Mouse (Mus musculus): Measurements from ENCODE around the gene Evl. TPM values are rescaled to one million over a fixed set of nuclear protein-coding genes. Genes with fewer than 3 reads are reported as not detected.

Gene Evl
- polyA plus RNA-seq, 1 experiment from 2014 or later = 156 TPM

DNA sequence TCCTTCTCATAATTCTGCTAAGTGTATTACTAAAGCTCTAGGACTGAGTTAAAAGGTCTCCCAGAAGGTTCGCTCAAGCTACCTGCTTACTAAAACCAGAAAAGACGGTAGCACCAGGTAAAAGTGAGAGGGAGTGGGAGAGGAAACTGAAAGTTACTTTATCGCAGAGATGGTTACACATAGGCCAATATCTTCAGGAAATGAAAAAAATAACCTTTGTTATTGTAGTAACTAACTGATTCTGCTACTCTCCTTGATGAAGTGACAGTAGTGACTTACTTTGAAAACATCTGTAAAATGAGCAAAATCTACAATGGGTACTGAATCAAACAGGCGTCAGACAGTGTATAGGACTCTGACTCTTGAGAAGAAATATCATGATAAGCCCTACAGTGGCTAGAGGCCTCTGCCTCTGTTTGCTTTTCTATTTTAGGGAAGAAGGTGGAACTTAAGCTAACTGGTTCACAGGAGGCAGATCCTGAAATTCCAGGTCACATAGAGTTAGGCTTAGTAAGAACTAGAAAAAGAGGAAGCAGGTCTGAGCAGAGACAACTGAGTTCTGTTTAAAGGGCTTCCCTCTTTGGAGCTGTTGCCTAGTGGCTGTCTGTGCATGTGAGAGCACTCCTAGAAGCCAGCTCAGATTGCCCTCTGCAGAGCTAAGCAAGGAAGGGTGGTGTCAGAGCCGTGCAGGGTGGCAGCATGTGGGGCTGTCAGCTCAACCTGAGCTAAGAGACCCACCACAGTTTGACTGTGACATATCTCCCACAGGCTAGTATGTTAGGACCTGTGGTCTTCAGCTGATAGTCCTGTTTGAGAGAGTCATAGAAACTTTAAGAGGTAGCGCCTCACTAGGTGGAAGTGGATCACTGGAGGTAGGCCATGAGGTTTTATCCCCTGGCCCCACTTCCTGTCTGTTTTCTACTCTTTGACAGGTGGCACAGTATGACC is 76.5 kb downstream of the Evl start:
- H3K27ac ChIP-seq = no peak overlapping the region
- no peak for ATAC-seq (ENCODE audit: low FRiP score, low read depth)

GRCm38 (mm10) chr12:108632501-108632900 is 78.0 kb downstream of the Evl start:
- H3K4me2 ChIP-seq (replicated peaks) = no peak overlapping the region
- no peaks in the 10 kb centered on the region for H3K9me3 ChIP-seq
- H3K9ac ChIP-seq = no peak overlapping the region
- H3K27ac ChIP-seq = no peak overlapping the region
- ATAC-seq (ENCODE audit: low FRiP score, low read depth) = no peak
- H3K4me3 ChIP-seq = no peak overlapping the region
- H3K27me3 ChIP-seq (replicated peaks) = no peaks in the 10 kb centered on the region
- 0 out of 2 replicates have a peak, but pooled peaks cover 5% of the 10 kb centered on the region for H3K36me3 ChIP-seq
- no peaks in the 10 kb centered on the region for H3K4me1 ChIP-seq

More for the DNA sequence above, 76.5 kb downstream of the Evl start:
- H3K9ac ChIP-seq = no peak overlapping the region
- H3K27me3 ChIP-seq (replicated peaks) = no peaks in the 10 kb centered on the region
- WGBS = 92% methylated on average over 6 of the region's 6 CpGs
- H3K36me3 ChIP-seq = 0 out of 2 replicates have a peak, but pooled peaks cover 5% of the 10 kb centered on the region
- no peaks in the 10 kb centered on the region for H3K9me3 ChIP-seq
- no peak overlapping the region for H3K4me3 ChIP-seq
- no peaks in the 10 kb centered on the region for H3K4me1 ChIP-seq
- H3K4me2 ChIP-seq (replicated peaks) = no peak overlapping the region

DNA sequence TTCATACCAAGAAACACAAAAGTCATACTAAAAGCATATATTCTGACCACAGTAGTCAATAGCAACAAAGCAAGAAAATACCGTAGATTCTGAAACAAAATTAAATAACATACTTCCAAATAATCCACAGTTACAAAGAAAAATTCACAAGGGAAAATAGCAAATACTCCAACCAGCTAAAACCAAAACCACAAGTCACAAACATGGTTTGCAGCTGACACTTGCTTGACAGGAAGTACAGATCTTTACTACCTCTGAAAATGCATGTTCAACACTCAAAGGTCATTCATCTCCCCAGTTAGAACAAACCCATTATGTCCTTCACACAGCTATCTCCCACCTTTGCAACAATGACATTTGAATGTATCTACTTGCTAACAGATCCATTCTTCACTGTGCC is 79.5 kb downstream of the Evl start:
- Histone ChIP-seq H3K9me3 (no peaks in the 10 kb centered on the region), H3K27me3 (replicated peaks) (no peaks in the 10 kb centered on the region), H3K36me3 (0 out of 2 replicates have a peak, but pooled peaks cover 5% of the 10 kb centered on the region), H3K9ac (no peak overlapping the region), H3K4me3 (no peak overlapping the region), H3K4me1 (no peaks in the 10 kb centered on the region), H3K27ac (no peak overlapping the region), H3K4me2 (replicated peaks) (no peak overlapping the region)
- no peak for ATAC-seq (ENCODE audit: low FRiP score, low read depth)
- WGBS = 98% methylated on average over 1 of the region's 1 CpGs

GRCm38 (mm10) chr12:108635501-108635900 is 81.0 kb downstream of the Evl start:
- Histone ChIP-seq H3K9me3 (no peaks in the 10 kb centered on the region), H3K36me3 (0 out of 2 replicates have a peak, but pooled peaks cover 10% of the 10 kb centered on the region), H3K4me1 (no peaks in the 10 kb centered on the region), H3K4me2 (replicated peaks) (no peak overlapping the region), H3K27me3 (replicated peaks) (no peaks in the 10 kb centered on the region), H3K9ac (no peak overlapping the region), H3K27ac (no peak overlapping the region), H3K4me3 (no peak overlapping the region)
- no peak for ATAC-seq (ENCODE audit: low FRiP score, low read depth)
- 93% methylated on average over 4 of the region's 4 CpGs for WGBS

DNA sequence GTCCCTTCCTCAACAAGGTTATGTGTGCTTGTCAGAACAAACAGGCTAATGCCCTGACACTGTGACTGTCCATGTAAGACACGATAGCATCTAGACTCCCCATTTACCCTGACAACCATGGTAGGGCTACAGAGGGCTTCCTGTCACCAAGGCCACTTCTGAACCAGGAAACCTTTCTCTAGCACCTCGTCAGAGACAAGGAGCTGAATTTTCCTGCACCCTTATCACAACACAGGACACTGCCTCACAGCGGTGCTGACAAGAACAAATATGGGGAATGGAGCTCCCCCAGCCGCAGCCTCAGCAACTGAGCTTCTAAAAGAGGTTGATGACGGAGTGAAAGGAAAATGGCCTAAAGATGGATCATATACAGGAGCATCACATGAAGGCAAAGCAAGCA is 82.9 kb downstream of the Evl start:
- no peak overlapping the region for H3K4me3 ChIP-seq
- H3K9ac ChIP-seq = no peak overlapping the region
- H3K9me3 ChIP-seq = no peaks in the 10 kb centered on the region
- H3K27ac ChIP-seq = no peak overlapping the region
- no peak overlapping the region for H3K4me2 ChIP-seq (replicated peaks)
- H3K4me1 ChIP-seq = no peaks in the 10 kb centered on the region
- WGBS = 94% methylated on average over 5 of the region's 5 CpGs
- H3K27me3 ChIP-seq (replicated peaks) = no peaks in the 10 kb centered on the region
- H3K36me3 ChIP-seq = 0 out of 2 replicates have a peak, but pooled peaks cover 10% of the 10 kb centered on the region
- no peak for ATAC-seq (ENCODE audit: low FRiP score, low read depth)

- H3K9ac ChIP-seq = no peak overlapping the region
- no peak for ATAC-seq (ENCODE audit: low FRiP score, low read depth)
- 87% methylated on average over 3 of the region's 3 CpGs for WGBS
Measured at GRCm38 (mm10) chr12:108639126-108639525, 84.6 kb downstream of the Evl start.

GRCm38 (mm10) chr12:108642019-108642418 is 87.5 kb downstream of the Evl start:
- Histone ChIP-seq H3K9ac (no peak overlapping the region), H3K36me3 (0 out of 2 replicates have a peak, but pooled peaks cover 5% of the 10 kb centered on the region), H3K4me1 (no peaks in the 10 kb centered on the region), H3K9me3 (no peaks in the 10 kb centered on the region), H3K4me3 (no peak overlapping the region), H3K4me2 (replicated peaks) (no peak overlapping the region), H3K27ac (no peak overlapping the region), H3K27me3 (replicated peaks) (no peaks in the 10 kb centered on the region)
- WGBS = 96% methylated on average over 3 of the region's 3 CpGs
- ATAC-seq (ENCODE audit: low FRiP score, low read depth) = no peak

More at GRCm38 (mm10) chr12:108639126-108639525, 84.6 kb downstream of the Evl start:
- Histone ChIP-seq H3K27me3 (replicated peaks) (no peaks in the 10 kb centered on the region), H3K36me3 (0 out of 2 replicates have a peak, but pooled peaks cover 10% of the 10 kb centered on the region), H3K27ac (no peak overlapping the region), H3K4me1 (no peaks in the 10 kb centered on the region), H3K9me3 (no peaks in the 10 kb centered on the region), H3K4me3 (no peak overlapping the region), H3K4me2 (replicated peaks) (no peak overlapping the region)

DNA sequence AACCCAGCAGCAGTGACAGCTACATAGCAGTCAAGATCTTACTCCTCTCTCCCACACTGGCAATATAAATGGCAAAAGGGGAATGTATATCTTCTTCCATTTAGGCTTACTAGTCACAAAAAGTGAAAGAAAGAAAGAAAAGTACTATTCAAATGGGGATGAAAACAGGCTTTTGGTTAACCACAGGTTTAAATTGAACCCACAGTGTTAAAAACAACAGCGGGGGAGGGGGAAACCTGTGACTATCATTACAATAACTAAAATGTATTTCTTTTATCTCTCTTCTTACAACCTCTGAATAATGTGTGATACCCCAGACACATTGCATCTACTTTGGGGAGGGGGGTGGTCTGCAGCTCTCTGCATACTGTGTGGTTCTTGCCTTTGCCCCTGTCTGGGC is 91.7 kb downstream of the Evl start:
- H3K9me3 ChIP-seq = no peaks in the 10 kb centered on the region
- H3K27me3 ChIP-seq (replicated peaks) = no peaks in the 10 kb centered on the region
- H3K4me1 ChIP-seq = no peaks in the 10 kb centered on the region
- no peak overlapping the region for H3K27ac ChIP-seq
- no peak overlapping the region for H3K9ac ChIP-seq
- 100% methylated on average over 1 of the region's 1 CpGs for WGBS
- H3K36me3 ChIP-seq = peaks cover 30% of the 10 kb centered on the region
- no peak overlapping the region for H3K4me3 ChIP-seq
- no peak for ATAC-seq (ENCODE audit: low FRiP score, low read depth)
- no peak overlapping the region for H3K4me2 ChIP-seq (replicated peaks)

- Histone ChIP-seq H3K27me3 (replicated peaks) (no peaks in the 10 kb centered on the region), H3K9me3 (no peaks in the 10 kb centered on the region), H3K9ac (no peak overlapping the region), H3K36me3 (peaks cover 44% of the 10 kb centered on the region), H3K4me1 (no peaks in the 10 kb centered on the region), H3K4me3 (no peak overlapping the region), H3K27ac (no peak overlapping the region), H3K4me2 (replicated peaks) (no peak overlapping the region)
- no peak for ATAC-seq (ENCODE audit: low FRiP score, low read depth)
Measured at GRCm38 (mm10) chr12:108647784-108648183, 93.3 kb downstream of the Evl start.

DNA sequence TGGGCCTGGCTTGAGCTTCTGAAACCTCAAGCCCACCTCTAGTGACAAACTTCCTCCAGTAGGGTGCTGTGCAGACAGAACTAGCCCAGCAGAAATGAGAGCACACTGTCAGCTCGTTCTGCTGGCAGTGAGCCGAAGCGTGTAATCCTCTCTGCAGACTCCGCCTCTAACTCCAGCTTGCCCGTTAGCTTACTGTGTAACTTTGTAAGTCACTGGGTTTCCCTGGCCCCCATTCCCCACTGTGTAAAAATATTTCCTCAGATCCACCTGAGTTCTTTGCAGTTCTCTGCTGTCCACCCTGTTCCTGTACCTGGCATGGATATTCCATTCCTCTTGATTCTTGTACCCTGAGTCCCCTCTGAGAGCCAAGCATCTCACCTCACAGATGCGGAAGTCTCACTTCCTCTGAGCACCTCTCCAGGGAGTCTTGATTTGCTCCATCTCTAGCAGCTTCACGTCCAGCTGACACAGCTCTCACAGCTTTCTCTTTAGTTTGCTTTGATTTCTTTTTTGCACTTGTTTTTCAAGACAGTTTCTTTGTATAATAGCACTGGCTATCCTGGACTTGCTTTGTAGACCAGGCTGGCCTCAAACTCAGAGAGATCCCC is 96.6 kb downstream of the Evl start:
- Histone ChIP-seq H3K9ac (no peak overlapping the region), H3K4me3 (no peak overlapping the region), H3K4me2 (replicated peaks) (no peak overlapping the region), H3K9me3 (no peaks in the 10 kb centered on the region), H3K27ac (no peak overlapping the region), H3K4me1 (no peaks in the 10 kb centered on the region), H3K36me3 (peaks cover 70% of the 10 kb centered on the region), H3K27me3 (replicated peaks) (no peaks in the 10 kb centered on the region)
- ATAC-seq (ENCODE audit: low FRiP score, low read depth) = no peak
- 83% methylated on average over 7 of the region's 7 CpGs for WGBS

- Histone ChIP-seq H3K4me3 (no peak overlapping the region), H3K9ac (no peak overlapping the region), H3K4me1 (no peaks in the 10 kb centered on the region), H3K36me3 (peaks cover 74% of the 10 kb centered on the region), H3K27me3 (replicated peaks) (no peaks in the 10 kb centered on the region), H3K9me3 (no peaks in the 10 kb centered on the region), H3K4me2 (replicated peaks) (no peak overlapping the region), H3K27ac (no peak overlapping the region)
- WGBS = 82% methylated on average over 11 of the region's 11 CpGs
- ATAC-seq (ENCODE audit: low FRiP score, low read depth) = no peak
Measured at GRCm38 (mm10) chr12:108653358-108654335, 99.1 kb downstream of the Evl start.

DNA sequence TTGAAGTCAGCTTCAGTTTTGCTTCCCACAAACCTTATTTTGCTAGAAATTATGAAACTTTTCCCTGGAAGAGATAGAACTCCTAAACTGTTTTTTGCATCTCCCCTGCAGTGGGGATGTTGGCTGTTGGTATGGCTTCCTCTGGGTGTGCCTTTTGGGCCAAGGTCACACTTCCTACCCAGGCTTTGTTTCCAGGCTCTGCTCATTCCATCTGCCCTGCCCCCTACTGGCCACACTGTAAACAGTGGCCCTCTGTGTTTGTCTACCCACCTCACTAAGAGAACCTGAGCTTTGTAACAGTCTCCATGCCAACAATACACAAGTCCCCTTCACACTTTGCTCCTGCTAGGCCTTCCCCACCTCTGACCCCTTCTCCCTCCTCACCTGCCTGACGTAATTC is 102.8 kb downstream of the Evl start:
- Histone ChIP-seq H3K4me2 (replicated peaks) (no peak overlapping the region), H3K9ac (no peak overlapping the region), H3K4me1 (no peaks in the 10 kb centered on the region), H3K27ac (no peak overlapping the region), H3K4me3 (no peak overlapping the region), H3K36me3 (peaks cover 59% of the 10 kb centered on the region), H3K9me3 (no peaks in the 10 kb centered on the region), H3K27me3 (replicated peaks) (no peaks in the 10 kb centered on the region)
- 84% methylated on average over 1 of the region's 1 CpGs for WGBS
- no peak for ATAC-seq (ENCODE audit: low FRiP score, low read depth)
